Mouse (Mus musculus) embryonic facial prominence, embryonic 11.5 days (tissue): ENCODE data around the gene Fgfr2. TPM values are rescaled to one million over a fixed set of nuclear protein-coding genes. Genes with fewer than 3 reads are reported as not detected.
A peak's percentile ranks its signal among the peaks of the same experiment; 100 is the strongest.

Experiments
- ATAC-seq: fragments of 200-750 bp; cut with Nextera tagmentation; replicated peaks from 2 replicates; pipeline ENCODE4 v1.8.0; 2017; ENCODE audit warnings: low read depth; ENCODE audit not compliant: insufficient number of reproducible peaks, low FRiP score, low TSS enrichment
- DNase-seq: peaks from one replicate; pipeline ENCODE4 v3.0.0-alpha.2; 2015; ENCODE audit warnings: low spot score
- H3K27ac ChIP-seq: fragments of 300-500 bp; sonication (generic); replicated peaks from 2 replicates; pipeline ENCODE4 v1.5.1; 2014; ENCODE audit warnings: mild to moderate bottlenecking, low read depth, low read length, control low read depth
- H3K27me3 ChIP-seq: fragments of 300-500 bp; sonication (generic); 2 replicates; pipeline ENCODE4 v1.6.1; 2014; ENCODE audit warnings: mild to moderate bottlenecking, low read length, moderate library complexity, mixed read lengths; ENCODE audit not compliant: control insufficient read depth, insufficient read depth
- H3K36me3 ChIP-seq: fragments of 300-500 bp; sonication (generic); replicated peaks from 2 replicates; pipeline ENCODE4 v1.6.1; 2014; ENCODE audit warnings: low read depth, mild to moderate bottlenecking, low read length, moderate library complexity, mixed read lengths; ENCODE audit not compliant: control insufficient read depth, insufficient read depth
- H3K4me1 ChIP-seq: fragments of 300-500 bp; sonication (generic); 2 replicates; pipeline ENCODE4 v1.6.1; 2014; ENCODE audit warnings: low read length, mixed read lengths; ENCODE audit not compliant: control insufficient read depth, insufficient read depth
- H3K4me2 ChIP-seq: fragments of 300-500 bp; sonication (generic); 2 replicates; pipeline ENCODE4 v1.6.1; 2014; ENCODE audit warnings: low read depth, mild to moderate bottlenecking, control low read depth, low read length, moderate library complexity
- H3K4me3 ChIP-seq: fragments of 300-500 bp; sonication (generic); 2 replicates; pipeline ENCODE4 v1.5.1; 2014; ENCODE audit warnings: low read depth, low read length, control low read depth
- H3K9ac ChIP-seq: fragments of 300-500 bp; sonication (generic); replicated peaks from 2 replicates; pipeline ENCODE4 v1.6.1; 2014; ENCODE audit warnings: mild to moderate bottlenecking, control low read depth, low read length
- H3K9me3 ChIP-seq: fragments of 300-500 bp; sonication (generic); replicated peaks from 2 replicates; pipeline ENCODE4 v1.6.1; 2016; ENCODE audit warnings: mild to moderate bottlenecking, low read length, inconsistent platforms, mixed read lengths; ENCODE audit not compliant: control insufficient read depth
- WGBS: fragments of 180-500 bp; shearing (Covaris S2); extraction: QIAGEN DNeasy Blood & Tissue Kit; methylation state at CpG from one replicate; pipeline ENCODE4 v1.1.7; 2014; 5-methylcytosine and 5-hydroxymethylcytosine counted together
- polyA plus RNA-seq: library from polyadenylated mRNA; unstranded; fragments of >200 nt; fragmentation: Nextera tagmentation; extraction: Ambion mirVana; gene quantifications from 2 replicates; pipeline ENCODE4 v1.2.1, GENCODE M21; 2014

Fgfr2 gene
- polyA plus RNA-seq, 1 experiment from 2014 or later: 75.6 TPM

DNA sequence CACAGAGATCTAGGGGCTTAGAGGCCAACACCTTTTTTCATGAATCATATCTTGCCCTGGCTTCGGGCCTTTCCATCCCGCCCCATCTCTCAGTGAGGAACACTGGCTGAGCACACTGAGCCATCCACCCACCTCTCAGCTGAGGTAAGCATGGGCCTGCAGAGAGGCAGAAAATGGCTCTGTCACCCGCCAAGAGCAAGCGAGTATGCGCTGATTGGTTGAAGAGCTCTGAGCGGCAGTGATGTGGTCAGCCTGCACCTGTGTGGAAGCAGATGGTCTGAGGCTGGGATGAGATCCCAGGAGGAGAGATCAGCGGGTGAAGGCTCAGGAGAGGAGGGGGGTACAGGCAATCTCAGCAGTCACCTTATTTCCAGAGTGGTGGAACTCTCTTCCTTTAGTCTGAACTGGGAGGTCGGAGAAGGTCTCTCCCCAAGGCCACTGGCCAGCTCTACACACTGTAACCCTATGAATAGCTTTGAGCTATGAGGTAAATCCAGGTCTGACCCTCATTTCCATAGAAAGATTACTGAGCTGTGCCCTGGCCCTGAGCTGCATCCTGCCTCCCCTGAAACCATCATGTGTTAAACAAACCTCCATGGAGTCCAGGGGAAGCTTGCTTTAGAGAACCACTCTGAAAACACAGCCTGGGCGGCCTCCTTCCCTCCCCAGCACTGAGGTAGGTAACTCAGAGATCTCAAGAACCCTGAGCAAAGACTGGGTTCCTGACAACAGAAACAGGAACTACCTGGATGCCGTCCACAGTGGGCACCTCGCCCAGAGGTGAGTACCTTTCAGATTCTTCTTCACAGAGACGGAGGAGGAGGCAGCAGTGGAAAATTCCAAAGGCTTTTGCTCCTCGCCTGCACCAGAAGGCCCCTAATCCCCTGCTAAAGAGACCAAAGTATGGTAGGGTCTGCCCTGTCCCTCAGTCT is 316.0 kb downstream of the Fgfr2 start:
- H3K27ac ChIP-seq: peak overlapping the region; percentile 81
- no peaks in the 10 kb centered on the region for H3K36me3 ChIP-seq
- no peak for DNase-seq
- no peak overlapping the region for H3K4me3 ChIP-seq
- H3K9ac ChIP-seq: peak overlapping the region; percentile 5; the same call in 1 of the 2 replicates
- no peaks in the 10 kb centered on the region for H3K9me3 ChIP-seq
- H3K4me2 ChIP-seq: no peak overlapping the region
- no peaks in the 10 kb centered on the region for H3K27me3 ChIP-seq
- no peak for ATAC-seq
- H3K4me1 ChIP-seq: peaks cover 26% of the 10 kb centered on the region
- 57% methylated on average over 13 of the region's 13 CpGs for WGBS

DNA sequence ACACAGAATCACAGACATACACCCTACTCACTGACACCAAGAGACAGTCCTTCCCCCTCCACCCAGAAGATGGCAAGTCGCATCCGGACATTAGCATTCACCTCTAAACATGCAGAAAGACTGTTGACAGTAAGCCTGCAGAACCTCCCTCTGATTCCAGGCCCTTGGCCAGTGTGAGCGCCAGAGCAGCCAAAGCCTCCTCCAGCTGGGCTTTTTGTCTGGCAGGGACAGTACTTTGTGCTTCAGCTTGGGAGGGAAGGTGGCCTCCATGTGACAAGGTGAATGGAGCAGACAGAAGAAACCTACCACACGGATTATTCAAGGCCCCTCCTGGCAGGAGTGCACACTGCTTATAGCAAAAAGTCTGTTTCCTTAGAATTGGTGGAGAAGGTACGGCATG is 316.9 kb downstream of the Fgfr2 start:
- 76% methylated on average over 5 of the region's 5 CpGs for WGBS
- no peaks in the 10 kb centered on the region for H3K9me3 ChIP-seq
- no peak overlapping the region for H3K27ac ChIP-seq
- H3K27me3 ChIP-seq: no peaks in the 10 kb centered on the region
- ATAC-seq (no peak), DNase-seq (no peak)
- H3K4me1 ChIP-seq: peaks cover 26% of the 10 kb centered on the region
- H3K36me3 ChIP-seq: no peaks in the 10 kb centered on the region
- no peak overlapping the region for H3K9ac ChIP-seq
- H3K4me2 ChIP-seq: no peak overlapping the region
- H3K4me3 ChIP-seq: no peak overlapping the region

DNA sequence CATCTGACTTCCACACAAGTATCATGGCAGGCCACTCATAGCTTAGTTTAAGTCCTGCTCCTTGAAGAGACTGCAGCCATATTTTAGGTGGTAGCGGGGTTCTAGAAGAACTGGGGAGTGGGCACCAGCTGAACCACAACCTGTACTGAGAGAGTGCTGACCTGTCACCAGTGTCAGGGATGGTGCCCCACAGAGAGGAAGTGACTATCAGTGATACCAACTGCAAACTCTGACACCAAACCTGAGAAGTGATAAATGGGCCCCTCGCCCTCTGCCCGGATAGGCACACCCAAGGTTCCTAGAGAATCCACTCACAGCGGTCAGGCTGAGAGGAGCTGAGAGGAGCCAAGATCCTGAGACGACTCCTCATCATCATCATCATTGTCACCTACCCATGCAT is 318.2 kb downstream of the Fgfr2 start:
- Histone ChIP-seq H3K9me3 (no peaks in the 10 kb centered on the region), H3K27me3 (no peaks in the 10 kb centered on the region), H3K4me1 (peaks cover 16% of the 10 kb centered on the region), H3K9ac (no peak overlapping the region), H3K4me2 (no peak overlapping the region), H3K27ac (no peak overlapping the region), H3K4me3 (no peak overlapping the region), H3K36me3 (no peaks in the 10 kb centered on the region)
- WGBS: 90% methylated on average over 5 of the region's 5 CpGs
- ATAC-seq: no peak
- no peak for DNase-seq

DNA sequence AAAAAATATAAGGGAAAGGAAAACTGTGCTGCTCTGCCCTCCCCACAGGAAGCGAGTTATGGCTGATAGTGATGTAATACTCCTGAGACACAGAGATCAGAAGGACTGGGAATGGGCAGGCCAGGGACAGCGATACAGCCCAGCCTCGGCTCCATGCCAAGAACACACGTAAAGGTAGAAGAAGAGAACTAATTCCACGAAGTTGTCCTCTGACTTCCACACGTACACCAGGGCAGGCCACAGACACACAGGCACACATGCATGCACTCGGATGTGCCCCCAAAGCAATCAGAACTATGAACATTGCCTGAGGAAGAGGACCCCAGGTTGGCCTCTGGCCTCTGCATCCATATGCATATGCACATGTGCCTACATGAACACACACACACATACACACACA is 318.7 kb downstream of the Fgfr2 start:
- no peak for ATAC-seq
- no peaks in the 10 kb centered on the region for H3K9me3 ChIP-seq
- H3K9ac ChIP-seq: no peak overlapping the region
- peaks cover 12% of the 10 kb centered on the region for H3K4me1 ChIP-seq
- H3K4me2 ChIP-seq: no peak overlapping the region
- no peak for DNase-seq
- no peak overlapping the region for H3K27ac ChIP-seq
- H3K4me3 ChIP-seq: no peak overlapping the region
- H3K27me3 ChIP-seq: no peaks in the 10 kb centered on the region
- H3K36me3 ChIP-seq: no peaks in the 10 kb centered on the region
- WGBS: 77% methylated on average over 7 of the region's 7 CpGs

DNA sequence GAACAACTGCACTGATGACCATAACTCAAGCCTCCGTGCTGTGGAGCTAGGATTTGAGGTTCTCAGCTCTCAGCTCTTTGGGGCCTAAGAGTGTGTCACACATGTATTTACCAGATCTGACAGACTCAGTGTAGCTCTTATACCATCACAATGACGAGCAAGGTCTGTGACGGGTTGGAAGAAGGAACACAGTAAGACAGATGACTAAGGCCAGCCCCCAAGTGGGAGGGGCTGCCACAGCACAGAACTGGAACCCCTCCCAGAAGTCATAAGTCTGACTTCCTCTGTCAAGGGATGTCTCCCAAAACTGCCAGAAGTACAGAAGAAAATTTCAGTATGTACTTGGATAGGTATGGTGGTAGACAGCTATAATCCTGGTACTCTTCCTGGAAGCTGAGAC is 319.2 kb downstream of the Fgfr2 start:
- Histone ChIP-seq H3K4me2 (no peak overlapping the region), H3K27me3 (no peaks in the 10 kb centered on the region), H3K9ac (no peak overlapping the region), H3K9me3 (no peaks in the 10 kb centered on the region), H3K4me1 (peaks cover 12% of the 10 kb centered on the region), H3K4me3 (no peak overlapping the region), H3K36me3 (no peaks in the 10 kb centered on the region), H3K27ac (no peak overlapping the region)
- ATAC-seq (no peak), DNase-seq (no peak)
- WGBS: 73% methylated on average over 3 of the region's 3 CpGs

DNA sequence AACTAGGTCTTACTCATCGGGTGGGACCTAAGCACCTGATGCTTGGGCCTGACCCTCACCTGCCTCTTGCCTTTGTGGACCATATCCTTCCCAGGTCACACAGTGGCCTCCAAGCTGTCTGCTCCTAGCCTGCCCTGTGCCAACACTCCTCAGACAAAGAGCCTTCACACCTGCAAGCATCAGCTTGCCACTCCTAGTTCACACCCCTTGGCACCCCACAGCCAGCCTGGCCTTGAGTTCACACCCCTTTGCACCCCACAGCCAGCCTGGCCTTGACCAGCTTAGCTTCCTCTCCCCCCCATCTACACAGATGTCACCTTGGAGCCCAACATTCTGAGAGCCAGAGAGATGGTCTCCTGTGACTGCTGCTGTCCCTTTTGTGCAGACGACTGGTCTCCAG is 319.8 kb downstream of the Fgfr2 start:
- H3K9me3 ChIP-seq: no peaks in the 10 kb centered on the region
- ATAC-seq (no peak), DNase-seq (no peak)
- 89% methylated on average over 2 of the region's 2 CpGs for WGBS
- H3K36me3 ChIP-seq: no peaks in the 10 kb centered on the region
- no peaks in the 10 kb centered on the region for H3K27me3 ChIP-seq
- H3K4me1 ChIP-seq: peaks cover 10% of the 10 kb centered on the region
- H3K27ac ChIP-seq: no peak overlapping the region
- H3K4me3 ChIP-seq: no peak overlapping the region
- H3K9ac ChIP-seq: no peak overlapping the region
- no peak overlapping the region for H3K4me2 ChIP-seq

DNA sequence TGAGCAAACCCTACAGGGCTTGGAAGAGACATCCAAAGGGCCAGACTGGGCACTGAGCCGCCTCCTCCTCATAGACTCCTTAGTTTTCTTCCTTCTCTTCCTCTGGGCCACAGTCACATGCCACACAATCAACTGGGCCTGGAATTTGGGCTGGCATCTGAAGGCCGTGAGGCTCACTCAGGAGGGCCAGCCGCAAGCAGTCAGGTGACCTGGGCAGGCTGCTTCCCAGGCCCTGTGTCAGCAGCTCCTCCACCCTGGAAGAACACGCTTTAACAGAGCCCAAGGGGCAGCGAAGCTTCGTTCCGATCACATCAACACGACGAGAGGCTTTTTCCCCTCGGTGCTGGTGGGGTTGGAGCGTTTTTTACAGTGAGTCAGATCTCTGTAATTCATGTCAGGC is 320.5 kb downstream of the Fgfr2 start:
- H3K4me3 ChIP-seq: no peak overlapping the region
- 84% methylated on average over 11 of the region's 11 CpGs for WGBS
- no peak for ATAC-seq
- H3K36me3 ChIP-seq: no peaks in the 10 kb centered on the region
- DNase-seq: no peak
- no peak overlapping the region for H3K9ac ChIP-seq
- H3K27me3 ChIP-seq: no peaks in the 10 kb centered on the region
- no peak overlapping the region for H3K4me2 ChIP-seq
- H3K27ac ChIP-seq: no peak overlapping the region
- peaks cover 8% of the 10 kb centered on the region for H3K4me1 ChIP-seq
- no peaks in the 10 kb centered on the region for H3K9me3 ChIP-seq

DNA sequence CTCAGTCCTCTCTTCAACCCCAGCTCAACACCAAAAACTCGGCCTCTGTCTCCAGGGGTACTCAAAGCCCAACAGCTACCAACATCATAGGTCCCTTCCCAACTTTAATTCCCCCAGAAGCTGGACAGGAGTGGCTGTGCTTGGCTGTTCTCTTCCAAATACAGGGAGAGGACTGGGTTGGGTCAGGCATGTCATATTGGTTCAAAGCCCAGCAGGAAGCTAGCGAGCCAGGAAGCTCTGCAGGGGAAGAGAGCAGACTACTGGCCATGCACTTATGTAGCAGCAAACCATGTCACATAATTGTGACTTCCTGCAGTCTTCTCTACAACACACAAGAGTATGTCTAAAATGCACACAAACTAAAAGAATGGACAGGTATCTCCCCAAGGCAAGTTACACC is 321.1 kb downstream of the Fgfr2 start:
- no peaks in the 10 kb centered on the region for H3K27me3 ChIP-seq
- H3K4me2 ChIP-seq: no peak overlapping the region
- H3K9ac ChIP-seq: no peak overlapping the region
- no peaks in the 10 kb centered on the region for H3K36me3 ChIP-seq
- no peak overlapping the region for H3K27ac ChIP-seq
- H3K9me3 ChIP-seq: no peaks in the 10 kb centered on the region
- no peak overlapping the region for H3K4me3 ChIP-seq
- 77% methylated on average over 2 of the region's 2 CpGs for WGBS
- peaks cover 4% of the 10 kb centered on the region for H3K4me1 ChIP-seq
- DNase-seq (no peak), ATAC-seq (no peak)
